Mouse (Mus musculus) G1E (cell line): Measurements from ENCODE around the gene Brwd1.

Source experiments
- CTCF ChIP-seq: IDR thresholded peaks from 2 replicates; pipeline ENCODE4 v1.5.1; 2012; ENCODE audit warnings: low read depth, low read length, inconsistent platforms, mixed read lengths
- GATA1 ChIP-seq: IDR thresholded peaks from 2 replicates; pipeline ENCODE4 v1.6.1; 2012; ENCODE audit warnings: borderline replicate concordance, low read length, inconsistent platforms, mixed read lengths

DNA sequence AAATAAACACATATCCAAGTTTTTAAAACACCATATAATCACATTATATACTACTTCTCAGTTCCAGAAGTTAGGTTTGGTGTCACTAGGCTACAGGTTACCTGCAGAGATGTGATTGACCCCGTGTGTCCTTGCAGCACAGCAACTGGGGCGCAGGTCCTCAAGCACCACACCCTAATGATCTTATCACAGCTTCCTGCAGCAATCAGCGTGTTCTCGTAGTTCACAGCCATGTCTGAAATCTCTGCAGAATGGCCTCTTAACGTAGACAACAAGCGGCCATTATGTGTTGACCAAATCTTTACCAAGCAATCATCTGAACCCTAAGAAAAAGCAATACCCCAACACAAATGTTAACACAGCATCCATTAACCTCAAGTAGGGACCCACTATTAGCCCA is 17.7 kb downstream of the Brwd1 start:
- TF ChIP-seq CTCF (no peak), GATA1 (no peak)
